Mouse (Mus musculus) MEL (cell line): ENCODE data around the gene Ska2. TPM values are rescaled to one million over a fixed set of nuclear protein-coding genes. Genes with fewer than 3 reads are reported as not detected.

Experiments
- DNase-seq: peaks from one replicate; pipeline ENCODE4 v3.0.0; 2011; ENCODE audit warnings: low read depth, low spot score
- H3K27ac ChIP-seq: 2 replicates; pipeline ENCODE4 v1.5.1; 2012; ENCODE audit warnings: low read depth, mild to moderate bottlenecking, control low read depth, low read length, moderate library complexity; ENCODE audit not compliant: control insufficient read depth
- H3K27me3 ChIP-seq, 2 experiments: fragments of 150-350 bp in 1 of 2; sonication (generic) in 1 of 2; 2 replicates each; pipeline ENCODE4 v1.6.1; 2012; ENCODE audit warnings: low read length in 2 of 2, mild to moderate bottlenecking in 2 of 2, improper control_type of control experiment in 1 of 2, moderate library complexity in 1 of 2; ENCODE audit not compliant: insufficient read depth in 2 of 2, control insufficient read depth in 1 of 2
- H3K36me3 ChIP-seq, 2 experiments: 2 replicates each; pipeline ENCODE4 v1.6.1; 2012 to 2014; ENCODE audit warnings: low read length in 2 of 2, improper control_type of control experiment in 1 of 2, inconsistent platforms in 1 of 2, mild to moderate bottlenecking in 1 of 2; ENCODE audit not compliant: insufficient read depth in 2 of 2, control insufficient read depth in 1 of 2
- H3K4me1 ChIP-seq, 2 experiments: fragments of 150-350 bp in 1 of 2; sonication (generic) in 1 of 2; 2 replicates each; pipeline ENCODE4 v1.6.1; 2012; ENCODE audit warnings: low read length in 2 of 2, improper control_type of control experiment in 1 of 2, mild to moderate bottlenecking in 1 of 2; ENCODE audit not compliant: insufficient read depth in 2 of 2, control insufficient read depth in 1 of 2
- H3K4me3 ChIP-seq, 2 experiments: fragments of 150-350 bp in 1 of 2; sonication (generic) in 1 of 2; 2 replicates each; pipeline ENCODE4 v1.5.1; 2012; ENCODE audit warnings: low read depth in 2 of 2, low read length in 2 of 2, mild to moderate bottlenecking in 2 of 2, moderate library complexity in 2 of 2, control low read depth in 1 of 2, improper control_type of control experiment in 1 of 2; ENCODE audit not compliant: control insufficient read depth in 1 of 2, insufficient read depth in 1 of 2
- H3K79me2 ChIP-seq: 2 replicates; pipeline ENCODE4 v1.6.1; 2012; ENCODE audit warnings: mild to moderate bottlenecking, low read length, moderate library complexity; ENCODE audit not compliant: control insufficient read depth, poor library complexity, insufficient read depth
- H3K9ac ChIP-seq: 2 replicates; pipeline ENCODE4 v1.6.1; 2012; ENCODE audit warnings: low read depth, mild to moderate bottlenecking, control low read depth, low read length, moderate library complexity; ENCODE audit not compliant: control insufficient read depth, poor library complexity, severe bottlenecking
- H3K9me3 ChIP-seq: fragments of 150-350 bp; sonication (generic); replicated peaks from 2 replicates; pipeline ENCODE4 v1.6.1; 2012; ENCODE audit warnings: mild to moderate bottlenecking, low read length, improper control_type of control experiment, moderate library complexity; ENCODE audit not compliant: insufficient read depth
- E2F4 ChIP-seq: IDR thresholded peaks from 2 replicates; pipeline ENCODE4 v1.6.1; 2011; ENCODE audit warnings: low read depth, low read length, improper control_type of control experiment, borderline replicate concordance
- MAX ChIP-seq: IDR thresholded peaks from 2 replicates; pipeline ENCODE4 v1.6.1; 2011; ENCODE audit warnings: low read length, improper control_type of control experiment
- MXI1 ChIP-seq: IDR thresholded peaks from 2 replicates; pipeline ENCODE4 v1.6.1; 2011; ENCODE audit warnings: mild to moderate bottlenecking, low read depth, low read length, improper control_type of control experiment
- MYC ChIP-seq: IDR thresholded peaks from 2 replicates; pipeline ENCODE4 v1.6.1; 2011; ENCODE audit warnings: low read depth, mild to moderate bottlenecking, low read length, improper control_type of control experiment, moderate library complexity
- NELFE ChIP-seq: IDR thresholded peaks from 2 replicates; pipeline ENCODE4 v1.6.1; 2011; ENCODE audit warnings: low read depth, low read length, improper control_type of control experiment
- POLR2AphosphoS2 ChIP-seq: IDR thresholded peaks from 2 replicates; pipeline ENCODE4 v1.6.1; 2011; ENCODE audit warnings: low read length, improper control_type of control experiment
- SIN3A ChIP-seq: IDR thresholded peaks from 2 replicates; pipeline ENCODE4 v1.6.1; 2012; ENCODE audit warnings: low read length, improper control_type of control experiment, inconsistent platforms
- SMC3 ChIP-seq: IDR thresholded peaks from 2 replicates; pipeline ENCODE4 v1.6.1; 2011; ENCODE audit warnings: low read depth, low read length, improper control_type of control experiment
- USF1 ChIP-seq: IDR thresholded peaks from 2 replicates; pipeline ENCODE4 v1.6.1; 2014; ENCODE audit warnings: low read depth, mild to moderate bottlenecking, inconsistent platforms, low read length, improper control_type of control experiment, moderate library complexity
- ZC3H11A ChIP-seq: IDR thresholded peaks from 2 replicates; pipeline ENCODE4 v1.6.1; 2012; ENCODE audit warnings: low read depth, mild to moderate bottlenecking, inconsistent platforms, low read length, improper control_type of control experiment
- ZKSCAN1 ChIP-seq: IDR thresholded peaks from 2 replicates; pipeline ENCODE4 v1.6.1; 2012; ENCODE audit warnings: low read depth, mild to moderate bottlenecking, inconsistent platforms, low read length, improper control_type of control experiment, moderate library complexity
- ZNF384 ChIP-seq: IDR thresholded peaks from 2 replicates; pipeline ENCODE4 v1.6.1; 2012; ENCODE audit warnings: low read depth, mild to moderate bottlenecking, inconsistent platforms, low read length, improper control_type of control experiment
- polyA plus RNA-seq, 2 experiments: library from polyadenylated mRNA; stranded (reverse) in 1 of 2; unstranded in 1 of 2; fragments of >175 nt in 1 of 2; fragments of >200 nt in 1 of 2; gene quantifications; 2 replicates each; pipeline versions ENCODE4 v1.2.1 to v1.2.4; 2012; ENCODE audit warnings: low replicate concordance in 2 of 2, low read depth in 1 of 2; ENCODE audit not compliant: insufficient read length in 2 of 2, insufficient read depth in 1 of 2, missing spikeins in 1 of 2
- total RNA-seq: library from RNA; depleted of rRNA; stranded (reverse); fragments of 300-350 nt; gene quantifications from 2 replicates; pipeline ENCODE4 v1.2.3, GENCODE M21; 2012

Gene Ska2
- total and polyA plus RNA-seq, 3 experiments = 21.3 to 24.8 TPM; not detected in 1

DNA sequence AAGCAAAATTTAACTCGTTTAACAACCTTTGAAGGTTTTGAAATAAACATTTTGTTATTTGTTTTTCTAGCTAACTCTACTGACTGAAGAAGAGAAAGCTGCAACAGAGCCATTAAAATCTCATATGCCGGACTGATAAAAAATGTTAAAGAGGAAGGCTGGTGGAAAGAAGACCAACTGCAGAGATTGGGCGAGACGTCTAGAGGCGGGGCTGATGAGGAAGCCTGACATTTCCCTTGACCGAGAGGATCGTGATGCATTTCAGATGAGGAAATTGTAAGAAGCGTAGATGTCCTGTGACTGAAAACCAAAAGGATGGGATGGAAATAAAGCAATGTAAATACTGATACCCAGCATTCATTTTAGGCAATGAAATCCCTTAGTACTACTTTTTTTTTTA is 12.8 kb downstream of the Ska2 start:
- Histone ChIP-seq H3K27ac (no peak overlapping the region), H3K9ac (no peak overlapping the region), H3K9me3 (no peaks in the 10 kb centered on the region), H3K36me3 (peaks cover 21 to 48% of the 10 kb centered on the region in 2 experiments), H3K79me2 (no peaks in the 10 kb centered on the region; the same call in 1 of the 2 replicates), H3K4me1 (peaks cover 6% of the 10 kb centered on the region in 2 experiments; a peak in 1 of 4 replicates), H3K27me3 (no peaks in the 10 kb centered on the region), H3K4me3 (no peak overlapping the region)
- no peak for TF ChIP-seq USF1
- DNase-seq = peak; percentile 50

DNA sequence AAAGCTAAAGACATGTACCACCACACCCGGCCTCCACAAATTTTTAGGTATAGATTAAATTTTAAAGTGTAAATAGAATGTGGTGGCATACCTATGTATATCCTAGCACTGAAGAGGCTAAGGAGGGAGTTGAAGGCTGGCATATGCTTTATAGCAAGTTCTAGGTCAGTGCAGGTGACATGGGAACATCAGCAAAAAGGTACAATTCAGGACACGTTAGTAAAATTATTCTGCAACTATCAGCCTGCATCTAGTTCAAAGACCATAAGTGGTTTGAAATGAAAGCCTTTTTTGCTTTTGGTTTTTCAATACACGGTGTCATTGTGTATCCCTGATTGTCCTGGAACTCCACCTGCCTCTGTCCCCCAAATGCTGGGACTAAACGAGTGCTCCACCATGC is 16.5 kb downstream of the Ska2 start:
- Histone ChIP-seq H3K36me3 (peaks cover 20 to 24% of the 10 kb centered on the region in 2 experiments), H3K4me3 (no peak overlapping the region), H3K27me3 (no peaks in the 10 kb centered on the region), H3K27ac (no peak overlapping the region), H3K79me2 (peaks cover 20% of the 10 kb centered on the region), H3K4me1 (peaks cover 4 to 9% of the 10 kb centered on the region in 2 experiments), H3K9me3 (no peaks in the 10 kb centered on the region), H3K9ac (no peak overlapping the region)
- no peak for TF ChIP-seq ZKSCAN1
- TF ChIP-seq SMC3 = no peak
- TF ChIP-seq POLR2AphosphoS2 = peak; percentile 27; the same call in 1 of the 2 replicates
- no peak for TF ChIP-seq SIN3A
- TF ChIP-seq MAX = no peak
- TF ChIP-seq ZC3H11A = no peak
- TF ChIP-seq NELFE = no peak
- no peak for TF ChIP-seq MYC
- 0 out of 2 replicates have a peak, but pooled peaks have one; percentile 25 for TF ChIP-seq MXI1
- no peak for DNase-seq

DNA sequence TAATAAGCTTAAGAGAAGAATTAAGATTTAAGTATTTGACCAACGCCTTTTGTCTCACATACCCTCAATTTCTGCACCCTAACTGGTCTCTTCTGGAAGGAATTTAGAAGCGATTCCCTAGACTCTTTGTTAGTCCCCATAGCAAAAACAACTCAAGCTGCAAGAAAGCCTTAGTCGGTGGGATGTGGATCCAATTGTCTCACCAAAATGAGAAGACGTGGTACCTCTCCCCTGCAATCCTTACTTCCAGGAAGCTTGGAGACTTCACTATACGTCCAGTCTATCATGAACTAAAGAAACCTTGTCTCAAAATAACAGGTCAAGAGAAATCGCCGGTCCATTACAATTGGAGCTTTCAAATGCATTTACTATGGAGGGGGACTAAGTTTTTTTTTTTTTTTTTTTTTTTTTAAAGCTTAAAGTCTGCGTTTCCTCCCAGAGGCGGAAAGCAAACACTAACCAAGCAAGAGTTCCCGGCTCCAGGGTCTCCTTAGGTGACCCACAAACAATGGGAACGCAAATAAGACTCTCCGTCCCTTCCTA is 17.3 kb downstream of the Ska2 start:
- Histone ChIP-seq H3K9ac (peak overlapping the region; percentile 78), H3K9me3 (no peaks in the 10 kb centered on the region), H3K27me3 (no peaks in the 10 kb centered on the region), H3K4me3 (peak overlapping the region; percentile 64 to 66), H3K79me2 (peaks cover 20% of the 10 kb centered on the region), H3K4me1 (peaks cover 4 to 5% of the 10 kb centered on the region in 2 experiments), H3K36me3 (peaks cover 15 to 21% of the 10 kb centered on the region in 2 experiments), H3K27ac (peak overlapping the region; percentile 72)
- DNase-seq = no peak
- TF ChIP-seq ZNF384 (peak; percentile 93), E2F4 (no peak)
